Mouse (Mus musculus) brown adipose tissue, adult 24 weeks (tissue): ENCODE data around the gene Gm42957. TPM values are rescaled to one million over a fixed set of nuclear protein-coding genes. Genes with fewer than 3 reads are reported as not detected.
A peak's percentile ranks its signal among the peaks of the same experiment; 100 is the strongest.

ENCODE experiments used
- H3K27ac ChIP-seq: fragments of 200-500 bp; replicated peaks from 2 replicates; pipeline ENCODE4 v1.5.1; 2012; ENCODE audit warnings: low read depth, mild to moderate bottlenecking, low read length
- H3K4me1 ChIP-seq: fragments of 200-500 bp; 2 replicates; pipeline ENCODE4 v1.6.1; 2012; ENCODE audit warnings: low read length, mixed read lengths; ENCODE audit not compliant: control insufficient read depth, insufficient read depth, insufficient read length
- H3K4me3 ChIP-seq: fragments of 200-500 bp; 2 replicates; pipeline ENCODE4 v1.5.1; 2012; ENCODE audit warnings: low read depth, mild to moderate bottlenecking, low read length, moderate library complexity; ENCODE audit not compliant: insufficient read depth
- polyA plus RNA-seq: library from polyadenylated mRNA; stranded (reverse); fragments of >200 nt; gene quantifications from 2 replicates; pipeline ENCODE4 v1.2.4, GENCODE M21; 2012; ENCODE audit not compliant: missing spikeins, insufficient read depth, insufficient read length

Gene Gm42957
- polyA plus RNA-seq, result not detected in 2 replicates

- H3K27ac ChIP-seq, result peak within 1 kb of the TSS; percentile 71
- H3K4me1 ChIP-seq, result 0 out of 2 replicates have a peak, but pooled peaks cover 2% of the 10 kb centered on the region
- peak within 1 kb of the TSS; percentile 76 for H3K4me3 ChIP-seq
Measured at GRCm38 (mm10) chr3:96634928-96635879, at the start of gene Gm42957, which contains the start of gene Pex11b. Gene Gm42957, plus strand, starts transcription at chr3:96635474. Gene Pex11b, plus strand, starts transcription at chr3:96635376.

GRCm38 (mm10) chr3:96590657-96591056 lies 44.6 kb upstream of the Gm42957 start:
- Histone ChIP-seq H3K4me3 (no peak overlapping the region), H3K4me1 (peaks cover 6% of the 10 kb centered on the region; the same call in 1 of the 2 replicates), H3K27ac (no peak overlapping the region)

- peak overlapping the region; percentile 88 for H3K4me3 ChIP-seq
- peak overlapping the region; percentile 97 for H3K27ac ChIP-seq
- peaks cover 6% of the 10 kb centered on the region for H3K4me1 ChIP-seq
Measured at GRCm38 (mm10) chr3:96593374-96593773, 41.9 kb upstream of the Gm42957 start.

- Histone ChIP-seq H3K27ac (peak within 1 kb of the TSS; percentile 97), H3K4me1 (peaks cover 6% of the 10 kb centered on the region), H3K4me3 (peak within 1 kb of the TSS; percentile 88)
Measured at GRCm38 (mm10) chr3:96593790-96594560, 41.3 kb upstream of the Gm42957 start, which contains the start of gene Polr3gl. Gene Polr3gl, minus strand, starts transcription at chr3:96594181.

GRCm38 (mm10) chr3:96594851-96595250 lies 40.4 kb upstream of the Gm42957 start:
- Histone ChIP-seq H3K4me1 (peaks cover 6% of the 10 kb centered on the region), H3K4me3 (no peak overlapping the region), H3K27ac (no peak overlapping the region)

- no peak overlapping the region for H3K27ac ChIP-seq
- peaks cover 6% of the 10 kb centered on the region for H3K4me1 ChIP-seq
- no peak overlapping the region for H3K4me3 ChIP-seq
Measured at GRCm38 (mm10) chr3:96595661-96596060, 39.6 kb upstream of the Gm42957 start.

- Histone ChIP-seq H3K4me3 (peak within 1 kb of the TSS; percentile 56), H3K4me1 (peaks cover 6% of the 10 kb centered on the region), H3K27ac (no peak within 1 kb of the TSS)
Measured at GRCm38 (mm10) chr3:96596228-96596707, 39.0 kb upstream of the Gm42957 start, which contains the start of gene Ankrd34a. Gene Ankrd34a, plus strand, starts transcription at chr3:96596636.

GRCm38 (mm10) chr3:96596855-96597254 lies 38.4 kb upstream of the Gm42957 start:
- no peak overlapping the region for H3K27ac ChIP-seq
- peaks cover 6% of the 10 kb centered on the region for H3K4me1 ChIP-seq
- H3K4me3 ChIP-seq, result peak overlapping the region; percentile 56

GRCm38 (mm10) chr3:96597435-96597891 lies 37.8 kb upstream of the Gm42957 start:
- Histone ChIP-seq H3K27ac (peak overlapping the region; percentile 25; the same call in 1 of the 2 replicates), H3K4me1 (peaks cover 3% of the 10 kb centered on the region), H3K4me3 (peak overlapping the region; percentile 56)

- Histone ChIP-seq H3K27ac (peak overlapping the region; percentile 35), H3K4me1 (peaks cover 3% of the 10 kb centered on the region), H3K4me3 (peak overlapping the region; percentile 56)
Measured at GRCm38 (mm10) chr3:96598156-96599068, 36.9 kb upstream of the Gm42957 start.

- no peak overlapping the region for H3K4me3 ChIP-seq
- no peak overlapping the region for H3K27ac ChIP-seq
Measured at GRCm38 (mm10) chr3:96599069-96599393, 36.2 kb upstream of the Gm42957 start.

GRCm38 (mm10) chr3:96599411-96599810 lies 35.9 kb upstream of the Gm42957 start:
- no peak overlapping the region for H3K27ac ChIP-seq
- no peak overlapping the region for H3K4me3 ChIP-seq
- H3K4me1 ChIP-seq, result peaks cover 3% of the 10 kb centered on the region

More at GRCm38 (mm10) chr3:96599069-96599393, 36.2 kb upstream of the Gm42957 start:
- H3K4me1 ChIP-seq, result peaks cover 3% of the 10 kb centered on the region

- Histone ChIP-seq H3K4me1 (no peaks in the 10 kb centered on the region; the same call in 1 of the 2 replicates), H3K4me3 (peak within 1 kb of the TSS; percentile 67), H3K27ac (peak within 1 kb of the TSS; percentile 70)
Measured at GRCm38 (mm10) chr3:96600639-96601250, 34.5 kb upstream of the Gm42957 start, which contains the start of gene Lix1l. Gene Lix1l, plus strand, starts transcription at chr3:96601149.
